Mouse (Mus musculus) layer of hippocampus, postnatal 10 days (tissue): ENCODE results near the gene Troap. TPM values are rescaled to one million over a fixed set of nuclear protein-coding genes. Genes with fewer than 3 reads are reported as not detected.

Experiments used
- DNase-seq, 2 experiments: peaks; one replicate each; pipeline ENCODE4 v3.0.0; 2021; ENCODE audit warnings: low spot score in 2 of 2
- microRNA-seq, 2 experiments: library from miRNA; unstranded; fragments of <30 nt; microRNA quantifications; one replicate each; pipeline ENCODE4 v1.2.0; 2021
- total RNA-seq, 2 experiments: library from RNA; stranded (reverse); gene quantifications; 2 replicates each; pipeline ENCODE4 v1.2.3; 2021

Gene Troap
- total RNA-seq, 2 experiments from 2014 or later: 1.4 to 1.7 TPM

- no peak for DNase-seq
Observed at GRCm38 (mm10) chr15:99113396-99113975, 39.1 kb downstream of the Troap start.

GRCm38 (mm10) chr15:99114312-99115064 is 40.1 kb downstream of the Troap start:
- DNase-seq: no peak

GRCm38 (mm10) chr15:99115065-99115423 is 40.7 kb downstream of the Troap start:
- DNase-seq: no peak

DNA sequence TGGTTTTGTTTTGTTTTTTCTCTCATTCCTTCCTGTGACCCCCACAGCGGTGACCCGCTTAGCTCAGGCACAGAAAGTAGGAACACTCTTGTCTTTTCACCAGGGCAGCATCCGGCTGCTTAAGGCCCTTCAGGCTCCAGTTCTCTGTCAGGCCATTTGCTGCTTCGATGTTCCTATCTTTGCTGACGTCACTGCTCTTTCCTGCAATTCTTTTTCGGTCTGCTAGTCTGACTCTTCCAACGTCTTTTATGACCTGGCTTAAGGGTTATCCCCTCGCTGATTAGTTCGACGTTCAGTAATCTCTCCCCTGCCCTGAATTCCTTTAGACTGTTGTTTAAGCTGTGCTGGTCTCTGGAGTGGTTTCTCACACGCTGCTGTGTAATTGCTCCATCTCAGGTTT is 42.2 kb downstream of the Troap start:
- DNase-seq: no peak

DNA sequence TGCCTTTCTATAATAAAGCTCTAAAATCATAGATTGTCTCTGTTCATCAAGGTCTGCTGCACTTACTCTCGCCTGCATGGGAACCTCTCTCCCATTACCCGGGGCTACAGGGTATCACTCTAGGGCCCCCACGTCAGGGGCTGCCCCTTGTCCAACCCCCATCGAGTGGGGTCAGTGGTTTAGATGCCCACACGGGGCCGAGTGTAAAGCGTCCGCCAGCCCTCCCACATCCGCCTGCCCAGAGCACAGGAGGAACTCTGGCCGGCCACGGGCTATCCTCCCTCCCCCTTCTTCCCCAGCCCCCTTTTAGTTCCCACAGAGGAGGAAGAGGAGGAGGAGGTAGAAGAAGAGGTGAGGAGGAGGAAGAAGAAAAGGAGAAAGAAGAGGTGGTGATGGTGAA is 46.4 kb downstream of the Troap start:
- DNase-seq: no peak

DNA sequence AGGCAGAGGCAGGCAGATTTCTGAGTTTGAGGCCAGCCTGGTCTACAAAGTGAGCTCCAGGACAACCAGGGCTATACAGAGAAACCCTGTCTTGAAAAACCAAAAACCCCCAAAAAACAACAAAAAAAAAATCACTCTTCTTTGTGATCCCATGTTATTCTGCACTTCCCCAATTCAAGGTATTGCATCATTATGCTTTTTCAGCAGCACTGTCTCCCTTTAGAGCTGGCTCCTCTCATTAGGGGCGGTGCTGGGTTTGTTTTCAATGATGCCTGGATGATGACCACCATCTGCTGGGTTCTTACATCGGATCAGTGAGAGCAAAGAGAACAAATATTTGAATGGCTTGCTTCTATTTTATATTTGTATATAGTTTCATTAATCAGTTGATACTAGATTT is 48.3 kb downstream of the Troap start:
- no peak for DNase-seq

DNA sequence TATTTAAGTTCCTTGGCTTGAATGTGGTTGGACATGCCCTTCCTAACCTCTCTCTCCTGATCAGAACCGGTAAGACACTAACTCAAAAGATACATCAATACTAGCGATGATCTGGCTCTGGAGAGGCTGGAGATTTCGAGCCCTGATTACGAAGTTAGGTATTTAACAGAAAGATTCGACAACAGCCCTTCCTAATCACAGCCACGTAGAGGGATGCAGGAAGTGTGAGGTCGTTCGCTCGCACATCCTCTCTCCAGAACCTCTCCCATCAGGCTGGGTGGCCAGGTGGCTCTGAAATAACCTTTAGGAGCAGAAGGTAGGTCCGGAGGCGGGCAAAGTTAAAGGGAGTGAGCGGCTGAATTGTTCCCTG is 51.3 kb downstream of the Troap start, which contains the start of gene Spats2:
Gene Spats2, plus strand, starts transcription at position 206 of the 370 bp plus-strand sequence.
- DNase-seq: no peak

GRCm38 (mm10) chr15:99126081-99126815 is 51.9 kb downstream of the Troap start:
- DNase-seq: peak; percentile 92 to 94

DNA sequence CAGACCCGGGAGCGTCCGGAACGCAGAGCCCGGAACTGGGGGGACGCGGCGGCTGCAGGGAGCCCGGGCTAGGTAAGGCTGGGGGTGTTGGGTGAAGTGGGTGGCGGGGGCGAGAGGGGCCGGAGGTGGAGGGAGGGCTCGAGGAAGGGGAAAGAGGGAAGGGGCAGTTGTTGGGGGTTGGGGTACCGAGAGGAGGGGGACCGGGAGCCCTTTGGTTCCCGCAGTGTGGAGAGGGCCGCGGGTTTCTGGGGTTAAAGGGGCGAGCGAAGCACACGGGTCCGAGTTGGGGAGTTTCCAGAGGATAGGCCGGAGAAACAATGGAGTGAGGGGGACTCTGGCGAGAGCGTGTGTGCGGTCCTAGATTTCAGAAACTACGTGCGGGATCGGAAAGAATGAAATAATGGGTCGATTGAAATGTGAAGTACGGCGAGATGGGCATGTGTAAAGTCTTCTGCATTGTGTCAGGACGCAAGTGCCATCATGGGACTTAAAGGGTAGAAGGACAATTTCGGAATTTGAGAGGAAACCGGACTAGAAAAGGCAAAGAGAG is 52.5 kb downstream of the Troap start:
- no peak for DNase-seq

DNA sequence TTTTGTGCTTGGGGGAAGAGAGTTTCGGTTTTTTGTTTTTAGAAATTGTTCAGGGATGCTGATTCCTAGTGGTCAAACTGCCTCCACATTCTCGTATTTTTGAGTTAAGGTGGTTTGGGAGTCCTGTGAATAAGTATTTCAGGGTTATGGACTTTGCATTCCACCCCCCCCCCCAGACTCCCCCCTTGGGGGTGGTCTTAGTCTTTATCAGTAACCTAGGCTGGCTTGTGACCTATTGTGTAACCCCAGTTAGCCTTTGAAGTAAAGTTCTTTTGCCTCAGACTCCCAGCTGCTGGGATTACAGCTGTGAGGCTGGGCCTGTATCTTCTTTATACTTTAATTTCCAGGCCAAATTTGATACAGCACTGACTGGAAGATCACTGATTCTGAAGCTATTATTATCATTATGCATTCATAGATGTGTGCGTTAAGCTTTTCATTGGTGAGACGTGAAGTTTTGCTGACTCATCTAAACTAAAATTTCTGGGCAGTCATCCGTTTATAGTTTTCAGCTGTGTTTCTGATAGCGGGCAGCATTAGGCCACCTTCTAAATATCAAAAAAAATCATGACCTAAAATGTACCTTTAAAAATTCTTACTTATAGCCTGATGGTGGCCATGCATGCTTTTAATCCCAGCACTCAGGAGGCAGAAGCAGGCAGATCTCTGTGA is 53.6 kb downstream of the Troap start:
- no peak for DNase-seq

GRCm38 (mm10) chr15:99129441-99129840 is 55.1 kb downstream of the Troap start:
- DNase-seq: no peak

DNA sequence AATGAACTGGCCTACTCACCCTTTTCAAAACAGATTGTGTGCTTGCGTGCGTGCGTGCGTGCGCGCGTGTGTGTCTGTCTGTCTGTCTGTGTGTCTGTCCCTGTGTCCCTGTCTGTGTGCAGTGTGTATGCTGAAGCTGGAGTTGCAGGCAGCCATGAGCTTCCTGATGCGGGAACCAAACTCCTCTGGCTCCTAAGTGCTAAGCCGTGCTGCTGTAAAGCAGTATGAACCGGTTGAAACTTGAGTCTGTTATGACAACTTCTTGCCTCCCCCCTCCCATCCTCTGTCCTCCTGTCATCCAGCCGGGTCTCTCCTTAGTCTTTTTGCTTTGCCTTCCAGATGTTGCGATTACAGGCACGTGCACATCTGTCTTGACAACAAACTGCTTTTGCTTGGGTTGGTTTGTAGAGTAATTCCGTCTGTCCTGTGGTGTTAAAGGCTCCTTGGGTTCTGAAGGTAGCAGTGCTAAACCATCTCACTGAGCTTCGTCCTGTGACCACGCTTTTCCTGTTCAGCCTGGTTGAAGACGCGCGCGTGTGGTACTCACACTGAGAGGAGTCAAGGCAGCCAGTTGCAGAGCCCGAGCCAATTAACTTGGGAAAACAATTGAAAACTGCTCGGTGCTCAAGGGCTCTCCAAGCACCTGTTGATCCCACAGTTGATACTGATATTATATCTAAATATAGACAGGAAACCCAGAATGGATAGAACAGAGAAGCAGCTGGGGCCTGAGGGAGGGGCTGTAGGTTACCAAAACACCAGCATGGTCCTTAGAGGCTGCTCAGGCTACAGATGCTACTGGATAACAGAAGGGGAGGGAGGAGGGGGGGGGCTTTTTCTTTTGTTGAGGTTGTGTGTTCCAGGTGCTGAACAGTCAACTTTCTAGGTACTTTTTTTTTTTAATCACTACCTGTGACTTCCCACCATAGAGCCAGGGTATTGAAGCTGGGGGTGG is 55.9 kb downstream of the Troap start:
- DNase-seq: no peak

Small RNA genes within 50 kb of the gene (microRNA-seq; reads per million reads assigned to microRNA genes)
- 0 to 1.4 reads per million in 2 experiments for gene Mir6960

Other genes with a start within 250 kb of the Troap start
- 10 to 100 TPM; 39.3 to 41.0 TPM for gene Prkag1, start 243.1 kb upstream of the Troap start, total RNA-seq
- gene Kmt2d, start 203.4 kb upstream of the Troap start, total RNA-seq: 10 to 100 TPM; 71.4 to 77.3 TPM
- gene Rhebl1, start 180.0 kb upstream of the Troap start, total RNA-seq: 10 to 100 TPM in 1 of 2 experiments, 1 to 10 TPM in 1; 8.8 to 13.0 TPM
- gene Dhh, start 176.0 kb upstream of the Troap start, total RNA-seq: under 1 TPM; 0.36 to 0.57 TPM
- 10 to 100 TPM; 17.2 to 27.3 TPM for gene Lmbr1l, start 156.3 kb upstream of the Troap start, total RNA-seq
- 100 to 1,000 TPM; 931 to 937 TPM for gene Tuba1b, start 140.0 kb upstream of the Troap start, total RNA-seq
- not detected for gene Gm49450, start 121.0 kb upstream of the Troap start, total RNA-seq
- 1,000 to 10,000 TPM; 3,808 to 4,015 TPM for gene Tuba1a, start 120.9 kb upstream of the Troap start, total RNA-seq
- 100 to 1,000 TPM; 234 TPM for gene Tuba1c, start 44.7 kb upstream of the Troap start, total RNA-seq
- gene Prph, start 19.4 kb upstream of the Troap start, total RNA-seq: 10 to 100 TPM in 1 of 2 experiments, 1 to 10 TPM in 1; 9.1 to 13.2 TPM
- under 1 TPM in 1 of 2 experiments, not detected in 1; 0.25 TPM for gene C1ql4, start 13.2 kb downstream of the Troap start, total RNA-seq
- 1 to 10 TPM in 1 of 2 experiments, under 1 TPM in 1; 0.39 to 1.1 TPM for gene Dnajc22, start 18.6 kb downstream of the Troap start, total RNA-seq
- 10 to 100 TPM; 32.3 to 35.1 TPM for gene Spats2, start 51.3 kb downstream of the Troap start, total RNA-seq
- 100 to 1,000 TPM in 1 of 2 experiments, 10 to 100 TPM in 1; 91.5 to 105 TPM for gene Kcnh3, start 150.3 kb downstream of the Troap start, total RNA-seq
- gene Mcrs1, start 177.4 kb downstream of the Troap start, total RNA-seq: 100 to 1,000 TPM in 1 of 2 experiments, 10 to 100 TPM in 1; 96.8 to 100 TPM
- 100 to 1,000 TPM in 1 of 2 experiments, 10 to 100 TPM in 1; 85.8 to 105 TPM for gene Prpf40b, start 220.5 kb downstream of the Troap start, total RNA-seq
- gene Fam186b, start 221.3 kb downstream of the Troap start, total RNA-seq: 1 to 10 TPM; 2.0 to 2.1 TPM